Mouse (Mus musculus): ENCODE measurements at regions not wholly inside any gene's neighbourhood (a gene's known extent, or its start where the extent isn't known, plus 50 kb on each side); places are given as distances from the start of the nearest gene placed in this dataset.

DNA sequence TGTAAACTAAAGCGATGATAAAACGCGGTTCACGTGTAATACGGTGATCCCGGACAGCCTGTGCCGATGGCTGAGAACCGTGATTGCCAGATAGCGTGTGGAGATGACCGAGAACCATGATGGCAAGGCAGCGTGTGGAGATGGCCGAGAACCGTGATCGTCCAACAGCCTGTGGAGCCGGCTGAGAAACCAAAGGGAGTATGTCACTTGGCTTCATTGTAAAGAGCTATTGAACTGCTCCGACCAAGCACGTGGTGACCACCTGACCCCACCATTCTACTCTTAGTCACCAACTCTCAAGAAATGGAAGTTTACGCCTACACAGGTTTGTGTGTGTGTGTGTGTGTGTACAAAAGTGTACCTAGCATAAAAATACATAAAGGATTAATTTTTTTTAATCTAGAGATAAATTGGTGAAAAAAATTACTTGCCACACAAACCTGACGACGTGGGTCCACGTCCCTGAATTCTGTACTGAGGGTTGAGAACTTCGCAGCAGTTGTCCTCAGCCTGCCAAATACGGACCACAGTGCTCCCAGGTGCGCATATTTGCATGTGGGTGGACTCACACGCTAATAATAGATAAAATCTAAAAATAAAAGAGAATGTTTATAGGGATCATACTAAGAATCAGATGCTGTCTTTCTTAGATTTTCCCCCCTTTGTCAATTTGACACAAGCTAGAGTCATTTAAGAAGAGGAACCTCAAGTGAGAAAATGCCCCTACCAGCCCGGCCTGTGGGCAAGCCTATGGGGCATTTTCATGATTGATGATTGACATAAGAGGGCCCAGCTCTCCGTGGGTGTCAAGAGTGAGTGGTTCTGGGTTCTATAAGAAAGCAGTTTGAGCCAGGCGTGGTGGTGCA is 56.6 kb upstream of the Mef2a start:
- DNase-seq (ENCODE audit: low read depth) = no peak

- no peak for DNase-seq (ENCODE audit: low read depth)
These were observed 55.7 kb upstream of the Mef2a start for GRCm38 (mm10) chr7:67428388-67428787.

DNA sequence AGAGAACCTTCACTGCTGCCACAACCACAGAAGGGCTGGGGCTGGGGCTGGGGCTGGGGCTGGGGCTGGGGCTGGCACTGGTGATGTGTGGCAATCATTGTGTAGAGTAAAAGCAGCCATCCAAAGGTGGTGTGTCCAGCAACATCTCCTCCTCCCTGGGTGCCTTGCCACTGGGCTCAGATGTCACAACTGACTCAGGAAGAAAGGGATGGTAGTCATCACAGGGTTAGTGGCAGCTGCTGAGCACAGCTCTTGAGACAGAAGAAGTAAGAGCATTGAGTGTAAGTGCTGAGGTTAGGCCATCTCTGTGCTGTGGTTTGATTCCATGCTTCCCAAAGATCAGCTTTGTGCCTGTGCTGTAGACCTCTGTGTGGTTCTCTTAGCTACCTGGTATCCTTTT is 53.4 kb upstream of the Mef2a start:
- DNase-seq (ENCODE audit: low read depth) = no peak

DNA sequence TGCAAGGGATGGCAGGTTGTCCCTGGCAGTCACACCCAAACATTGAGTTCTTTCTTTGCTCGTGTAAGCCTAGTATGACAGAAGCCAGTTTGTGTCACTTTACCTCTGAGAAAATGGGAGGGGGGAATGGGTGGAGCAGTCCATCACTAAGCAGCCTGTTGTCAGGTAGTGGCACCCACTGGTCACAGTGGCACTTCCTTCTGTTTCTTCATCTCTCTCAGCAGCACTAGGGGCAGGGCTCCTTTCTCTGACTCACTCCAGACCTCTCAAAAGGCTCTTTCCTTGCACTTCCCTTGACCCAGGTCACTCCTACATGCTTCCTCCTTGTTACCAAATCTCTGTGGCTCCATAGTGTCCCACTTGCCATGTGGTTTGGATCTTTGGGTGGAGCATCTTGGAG is 52.9 kb upstream of the Mef2a start:
- no peak for DNase-seq (ENCODE audit: low read depth)

DNA sequence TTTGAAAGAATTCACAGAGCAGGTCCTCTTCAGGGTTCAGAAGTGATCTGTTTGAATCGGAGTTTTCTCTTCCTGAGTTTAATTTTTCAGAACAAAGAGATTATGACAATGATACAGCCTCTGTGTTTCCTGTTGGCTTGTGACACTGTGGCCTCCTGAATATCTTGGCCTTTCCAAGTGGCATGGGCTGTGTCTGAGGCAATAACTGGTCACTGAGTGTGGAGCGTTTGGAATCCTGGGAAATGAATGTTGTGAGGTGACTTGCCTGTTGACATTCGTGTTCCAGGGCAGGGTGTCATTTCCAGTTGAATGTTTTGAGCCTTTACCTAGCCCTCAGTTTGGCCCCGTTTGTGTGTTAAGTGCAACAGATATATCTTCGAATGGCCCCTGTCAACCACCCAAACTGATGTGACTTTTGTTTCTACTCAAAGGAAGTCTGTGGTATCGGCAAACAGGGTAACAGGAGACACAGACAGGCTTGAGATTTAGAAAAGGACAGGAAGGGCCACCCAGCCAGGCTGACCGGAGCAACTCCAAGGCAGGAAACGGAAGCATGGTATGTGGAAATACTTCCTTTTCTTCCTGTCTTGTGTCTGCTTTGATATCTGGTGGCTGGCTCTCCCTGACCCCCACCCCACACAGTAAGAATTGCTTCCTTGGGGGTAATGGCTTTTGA is 52.3 kb upstream of the Mef2a start:
- DNase-seq (ENCODE audit: low read depth) = no peak
